Mouse (Mus musculus): ENCODE measurements around the gene Dok7.

DNA sequence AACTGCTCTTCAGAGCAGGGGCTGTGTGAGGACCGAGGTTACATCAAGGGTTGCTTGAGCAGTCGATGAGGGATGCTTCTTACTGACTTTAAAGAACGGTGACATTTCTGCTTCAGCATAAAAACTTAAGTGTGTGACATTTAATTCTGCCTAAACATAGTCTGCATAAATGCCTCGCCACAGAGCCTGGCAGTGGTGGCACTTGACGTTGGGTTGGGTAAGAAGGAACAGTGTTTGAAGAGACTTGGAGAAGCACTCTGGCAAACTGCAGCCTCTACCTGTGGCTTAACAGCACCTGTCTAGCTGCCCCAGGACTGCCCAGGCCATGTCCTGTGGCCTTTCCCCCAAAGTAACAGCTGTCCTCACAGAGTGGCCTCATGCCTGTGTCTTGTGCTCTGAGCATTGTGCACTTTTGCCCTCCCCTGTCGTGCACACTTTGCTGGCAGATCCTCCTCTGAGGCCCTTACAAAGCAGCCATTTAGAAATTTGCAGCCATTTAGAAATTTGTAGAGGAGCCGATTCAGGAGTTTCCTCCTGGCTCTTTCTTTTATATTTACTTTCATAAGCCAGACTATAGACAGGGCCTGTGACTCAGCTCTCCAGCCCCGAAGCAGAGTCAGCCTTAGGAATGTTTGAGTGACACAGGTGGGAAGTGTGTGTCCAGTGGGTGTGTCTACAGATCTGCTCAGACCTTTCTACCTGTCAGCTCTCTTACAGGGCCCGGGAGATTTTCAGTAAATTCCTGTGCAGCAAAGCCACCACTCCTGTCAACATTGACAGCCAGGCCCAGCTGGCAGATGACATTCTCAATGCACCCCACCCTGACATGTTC lies 35.9 kb upstream of the Dok7 start:
- TF ChIP-seq POLR2A (IDR thresholded peaks at IDR 0.05; ENCODE audit: insufficient read depth, low read length) (no peak), CTCF (IDR thresholded peaks at IDR 0.05; ENCODE audit: low read depth, low read length) (no peak), EP300 (IDR thresholded peaks at IDR 0.05; ENCODE audit: insufficient read depth, low read depth, low read length) (no peak)

Measured in ES-Bruce4 (cell line).